Mouse (Mus musculus) small intestine, adult 2 months (tissue): ENCODE measurements at regions not wholly inside any gene's neighbourhood (a gene's known extent, or its start where the extent isn't known, plus 50 kb on each side); places are given as distances from the start of the nearest gene placed in this dataset.

Experiments used
- CTCF ChIP-seq: fragments of 200-500 bp; IDR thresholded peaks from 2 replicates; pipeline ENCODE4 v1.5.1; 2012; ENCODE audit warnings: low read depth, mild to moderate bottlenecking, control low read depth, inconsistent platforms, low read length, moderate library complexity, mixed read lengths; ENCODE audit not compliant: insufficient replicate concordance, insufficient read length; ENCODE audit errors: extremely low read depth
- POLR2A ChIP-seq: fragments of 200-500 bp; IDR thresholded peaks from 2 replicates; pipeline ENCODE4 v1.6.1; 2012; ENCODE audit warnings: low read depth, mild to moderate bottlenecking, control low read depth, inconsistent platforms, low read length, moderate library complexity

DNA sequence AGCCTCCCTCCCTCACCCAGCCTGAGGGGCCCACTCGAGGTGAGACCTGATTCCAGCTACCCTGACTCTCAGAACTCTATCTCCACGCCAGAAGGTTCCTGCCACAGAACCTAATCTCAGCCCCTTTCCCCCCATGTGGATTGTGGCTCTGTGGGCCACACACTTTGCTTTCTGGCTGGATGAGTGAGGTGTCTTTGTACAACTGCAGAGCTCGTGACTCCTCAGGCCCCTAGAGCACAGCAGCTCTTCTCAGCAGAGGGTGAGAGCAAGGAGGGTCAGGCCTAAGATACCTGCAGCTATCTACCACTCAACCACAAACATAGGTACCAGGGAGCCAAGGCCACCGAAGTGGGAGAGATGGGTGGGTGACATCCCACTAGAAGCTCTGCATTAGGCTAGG lies 93.2 kb downstream of the Fam53a start:
- TF ChIP-seq POLR2A (no peak), CTCF (no peak)
